Mouse (Mus musculus): ENCODE results near the gene Epas1.

The Epas1 gene

DNA sequence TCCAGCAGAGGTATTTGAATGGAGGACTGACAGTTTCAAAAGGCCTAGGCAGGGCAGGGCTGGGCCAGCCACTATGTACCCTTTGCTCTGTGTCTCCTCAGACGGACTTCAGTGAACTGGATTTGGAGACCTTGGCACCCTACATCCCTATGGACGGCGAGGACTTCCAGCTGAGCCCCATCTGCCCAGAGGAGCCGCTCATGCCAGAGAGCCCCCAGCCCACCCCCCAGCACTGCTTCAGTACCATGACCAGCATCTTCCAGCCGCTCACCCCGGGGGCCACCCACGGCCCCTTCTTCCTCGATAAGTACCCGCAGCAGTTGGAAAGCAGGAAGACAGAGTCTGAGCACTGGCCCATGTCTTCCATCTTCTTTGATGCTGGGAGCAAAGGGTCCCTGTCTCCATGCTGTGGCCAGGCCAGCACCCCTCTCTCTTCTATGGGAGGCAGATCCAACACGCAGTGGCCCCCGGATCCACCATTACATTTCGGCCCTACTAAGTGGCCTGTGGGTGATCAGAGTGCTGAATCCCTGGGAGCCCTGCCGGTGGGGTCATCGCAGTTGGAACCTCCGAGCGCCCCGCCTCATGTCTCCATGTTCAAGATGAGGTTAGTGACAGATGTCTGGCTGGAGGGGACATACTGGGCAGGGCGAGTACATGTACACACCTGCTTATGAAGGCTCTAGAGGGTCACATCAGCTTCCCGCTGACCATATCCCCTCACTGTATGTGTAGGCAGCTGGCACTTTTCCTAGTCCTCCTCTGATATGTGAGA is 74.1 kb downstream of the Epas1 start:
- DNase-seq (ENCODE audit: low read depth, low spot score), result no peak

DNA sequence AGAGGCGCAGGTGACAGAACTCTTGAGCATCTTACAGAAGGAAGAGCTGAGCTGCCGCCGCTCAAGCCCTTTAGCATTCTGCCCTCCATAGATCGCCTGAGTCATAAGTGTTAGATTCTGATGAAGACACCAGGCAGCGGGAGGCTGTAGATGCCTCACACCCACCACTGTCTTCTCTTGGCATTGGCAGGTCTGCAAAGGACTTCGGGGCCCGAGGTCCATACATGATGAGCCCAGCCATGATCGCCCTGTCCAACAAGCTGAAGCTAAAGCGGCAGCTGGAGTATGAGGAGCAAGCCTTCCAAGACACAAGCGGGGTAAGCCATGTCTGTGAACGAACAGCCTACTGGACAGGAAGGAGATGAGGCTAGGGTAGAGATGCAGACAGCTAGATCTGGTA is 75.0 kb downstream of the Epas1 start:
- no peak for DNase-seq (ENCODE audit: low read depth, low spot score)

DNA sequence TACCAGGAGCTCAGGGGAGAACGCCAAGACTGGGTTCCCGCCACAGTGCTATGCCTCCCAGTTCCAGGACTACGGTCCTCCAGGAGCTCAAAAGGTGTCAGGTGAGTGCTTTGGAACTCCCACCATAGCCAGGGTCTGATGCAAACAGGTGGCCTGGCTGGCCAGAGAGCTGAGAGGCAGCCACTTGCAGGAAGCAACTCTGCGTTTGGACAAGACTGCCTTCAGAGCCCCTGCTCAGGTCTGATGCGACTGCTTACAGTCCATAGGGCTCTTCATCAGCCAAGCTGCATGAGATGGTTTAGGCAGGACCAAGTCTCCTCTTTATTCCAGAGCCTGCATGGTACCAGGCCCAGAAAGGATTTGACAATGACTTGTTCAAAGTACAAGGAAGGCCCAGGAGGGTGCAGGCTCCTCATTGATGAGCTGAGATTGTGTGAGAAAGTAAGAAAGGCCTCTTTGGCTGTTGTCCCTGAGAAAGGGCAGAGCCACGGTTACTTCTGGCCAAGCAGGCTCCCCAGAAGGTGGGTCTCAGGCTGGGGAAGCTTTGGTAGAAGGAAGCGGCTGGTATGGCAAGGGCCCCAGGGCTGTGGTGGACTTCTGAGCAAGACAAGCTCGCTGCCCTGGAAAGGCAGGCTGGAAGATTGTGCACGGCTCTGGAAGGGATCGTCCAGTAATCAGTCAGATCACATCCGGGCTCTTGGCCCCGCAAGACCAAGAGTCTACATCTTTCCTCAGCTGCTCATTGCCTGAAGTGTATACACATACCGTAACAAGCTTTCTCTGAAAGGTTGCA is 76.1 kb downstream of the Epas1 start:
- DNase-seq (ENCODE audit: low read depth, low spot score), result no peak

DNA sequence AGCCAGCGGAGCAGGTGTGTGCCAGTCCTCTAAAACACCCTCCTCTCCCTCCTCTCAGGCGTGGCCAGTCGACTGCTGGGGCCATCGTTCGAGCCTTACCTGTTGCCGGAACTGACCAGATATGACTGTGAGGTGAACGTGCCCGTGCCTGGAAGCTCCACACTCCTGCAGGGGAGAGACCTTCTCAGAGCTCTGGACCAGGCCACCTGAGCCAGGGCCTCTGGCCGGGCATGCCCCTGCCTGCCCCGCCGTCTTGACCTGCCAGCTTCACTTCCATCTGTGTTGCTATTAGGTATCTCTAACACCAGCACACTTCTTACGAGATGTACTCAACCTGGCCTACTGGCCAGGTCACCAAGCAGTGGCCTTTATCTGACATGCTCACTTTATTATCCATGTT is 77.4 kb downstream of the Epas1 start:
- no peak for DNase-seq (ENCODE audit: low read depth, low spot score)

DNA sequence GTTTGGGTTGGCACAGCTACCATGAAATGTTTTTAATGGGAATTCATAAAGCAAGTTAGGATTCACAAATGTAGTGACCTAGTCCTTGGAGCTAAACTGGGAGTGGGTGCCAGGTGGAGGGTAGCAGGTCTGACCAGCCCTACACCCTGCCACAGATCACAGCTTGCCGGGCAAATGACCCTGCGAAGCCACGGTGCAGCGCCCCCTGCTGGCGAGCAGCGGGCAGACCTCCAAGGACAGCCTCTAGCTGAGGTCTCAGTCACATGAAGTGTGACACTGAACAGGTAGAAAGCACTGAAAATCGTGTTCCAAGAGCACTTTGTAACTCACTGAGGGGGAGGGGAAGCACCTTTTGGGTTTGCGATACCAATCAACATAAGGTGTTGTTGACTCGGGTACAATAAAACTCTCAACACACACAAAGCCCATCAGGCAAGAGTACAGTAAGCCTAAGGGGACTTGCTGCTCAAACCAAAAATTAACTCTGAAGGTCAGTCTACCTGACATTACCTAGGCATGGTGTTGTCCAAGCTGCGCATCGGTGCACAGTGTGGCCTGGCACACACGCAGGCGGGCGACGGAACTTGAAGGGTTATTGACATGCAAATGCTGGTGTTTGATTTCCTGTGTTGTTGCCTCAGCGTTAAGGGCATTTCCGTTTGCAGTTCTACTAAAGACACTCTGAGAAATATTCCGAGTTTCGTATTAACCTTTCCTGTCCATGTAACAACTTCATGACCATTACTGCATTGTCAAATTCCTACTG is 79.2 kb downstream of the Epas1 start:
- DNase-seq (ENCODE audit: low read depth, low spot score), result peak; percentile 41

DNA sequence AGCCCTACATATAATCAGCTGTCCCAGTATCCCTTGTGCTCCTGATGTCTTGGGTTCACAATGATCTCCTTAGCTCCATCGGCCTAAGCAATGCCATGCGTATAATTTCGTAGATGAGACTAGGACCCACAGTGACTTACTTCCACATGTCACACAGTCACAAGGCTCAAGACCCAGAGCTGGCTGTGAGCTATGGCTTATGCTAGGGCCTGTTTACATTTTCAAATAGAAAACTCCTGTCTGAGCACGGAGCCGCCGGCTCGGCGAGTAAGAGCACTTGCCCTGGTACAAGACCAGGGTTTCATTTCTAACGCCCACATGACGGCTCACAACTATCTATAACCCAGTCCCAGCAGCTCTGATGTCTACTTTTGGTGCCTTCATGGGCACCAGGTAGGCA is 80.4 kb downstream of the Epas1 start:
- no peak for DNase-seq (ENCODE audit: low read depth, low spot score)

DNA sequence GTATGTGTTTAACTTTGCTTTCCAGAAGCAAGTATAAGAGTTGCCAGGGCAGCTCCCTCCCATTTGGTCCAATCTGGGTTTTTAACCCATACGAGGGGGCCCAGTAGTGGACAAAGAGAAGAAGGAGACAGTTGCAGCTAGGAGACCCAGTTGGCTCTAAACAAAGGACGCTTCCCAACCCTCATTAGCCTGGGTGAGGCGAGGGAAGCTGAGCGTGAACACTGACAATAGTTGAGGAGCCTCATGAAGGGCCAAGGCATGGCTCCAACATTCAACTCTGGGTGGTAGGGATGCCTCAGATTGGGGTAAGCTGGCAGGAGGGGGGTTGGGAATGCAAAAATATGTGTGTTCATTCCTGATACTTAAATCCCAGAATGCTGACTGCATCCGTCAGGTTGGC is 85.8 kb downstream of the Epas1 start:
- no peak for DNase-seq (ENCODE audit: low read depth, low spot score)

DNA sequence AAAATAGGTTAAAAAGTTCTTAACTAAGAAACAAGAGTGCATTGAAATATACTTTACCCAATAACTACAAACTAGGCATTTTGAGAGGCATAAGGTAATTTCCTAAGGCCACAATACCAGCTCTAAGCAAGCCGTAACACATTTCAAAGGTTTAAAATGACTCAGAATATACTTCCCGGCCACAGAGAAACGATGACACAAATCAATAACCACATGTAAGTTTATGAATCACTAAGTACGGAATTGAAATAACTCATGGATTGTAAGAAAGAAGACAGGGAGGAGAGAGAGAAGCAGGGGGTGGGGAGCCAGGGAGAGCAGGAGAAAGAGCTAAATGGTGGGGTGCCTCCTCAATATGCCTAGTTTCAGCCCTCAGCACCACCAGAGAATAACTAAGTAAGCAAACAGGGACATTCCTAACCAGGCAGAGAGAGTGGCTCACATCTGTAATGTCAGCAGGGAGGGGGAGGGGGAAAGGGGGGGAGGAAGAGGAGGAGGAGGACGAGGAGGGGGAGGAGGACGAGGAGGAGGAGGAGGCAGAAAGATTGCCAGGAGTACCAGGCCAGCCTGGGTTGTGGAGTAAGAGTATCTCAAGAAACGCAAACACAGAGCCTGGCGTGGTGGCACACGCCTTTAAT is 97.3 kb downstream of the Epas1 start:
- no peak for DNase-seq (ENCODE audit: low read depth, low spot score)

DNA sequence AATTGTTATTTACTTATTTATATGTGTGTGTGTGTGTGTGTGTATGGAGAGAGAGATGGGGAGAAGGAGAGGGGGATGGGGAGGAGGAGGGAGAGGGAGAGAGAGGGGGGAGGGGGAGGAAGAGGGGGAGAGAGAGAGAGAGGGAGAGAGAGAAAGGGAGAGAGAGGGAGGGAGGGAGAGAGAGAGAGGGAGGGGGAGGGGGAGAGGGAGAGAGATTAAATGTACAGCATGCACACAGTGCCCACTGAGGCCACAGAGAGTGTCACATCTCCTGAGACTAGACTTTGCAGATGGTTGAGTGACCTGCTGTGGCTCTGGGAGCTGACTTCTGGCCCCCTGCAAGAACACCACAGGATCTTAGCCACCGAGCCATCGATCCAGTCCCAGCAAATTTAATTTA is 98.3 kb downstream of the Epas1 start:
- no peak for DNase-seq (ENCODE audit: low read depth, low spot score)

DNA sequence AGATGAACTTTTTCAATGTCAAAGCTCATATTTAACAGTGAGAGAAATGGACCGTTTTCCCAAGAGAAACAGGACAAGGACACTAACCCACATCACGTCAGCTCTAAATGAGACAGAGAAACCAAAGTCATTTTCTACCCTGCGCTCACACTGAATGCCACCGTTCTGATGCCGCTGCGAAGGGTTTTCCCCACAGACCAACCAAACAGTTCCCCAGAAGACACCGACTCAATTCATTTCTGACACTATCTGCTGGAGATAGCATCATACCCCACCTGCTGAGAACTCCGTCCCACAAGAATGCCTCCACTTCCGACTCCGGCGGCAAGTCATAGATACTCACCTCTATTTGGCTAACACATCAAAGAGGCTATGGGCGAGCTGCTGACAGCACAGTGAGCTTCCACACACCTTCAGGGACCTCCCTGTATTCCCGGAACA is 99.1 kb downstream of the Epas1 start:
- no peak for DNase-seq (ENCODE audit: low read depth, low spot score)

DNA sequence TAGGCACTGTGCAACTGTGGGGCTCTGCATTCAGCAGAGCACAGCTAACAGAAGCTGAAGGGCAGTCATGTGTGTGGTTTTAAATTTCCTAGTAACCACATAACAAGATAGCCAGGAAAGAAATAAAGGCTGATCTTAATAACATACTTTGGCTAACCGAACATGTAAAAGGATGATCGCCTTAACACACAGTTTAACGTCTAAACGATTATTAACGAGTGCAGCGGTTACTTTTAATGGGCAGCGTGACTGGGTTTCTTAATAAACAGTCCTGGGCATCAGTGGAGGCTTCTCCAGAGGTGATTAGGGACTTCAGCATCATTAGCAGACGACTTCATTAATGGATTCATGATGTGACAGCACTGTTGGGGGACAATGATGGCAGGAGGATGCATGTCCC is 117.1 kb downstream of the Epas1 start:
- no peak for DNase-seq (ENCODE audit: low read depth, low spot score)

DNA sequence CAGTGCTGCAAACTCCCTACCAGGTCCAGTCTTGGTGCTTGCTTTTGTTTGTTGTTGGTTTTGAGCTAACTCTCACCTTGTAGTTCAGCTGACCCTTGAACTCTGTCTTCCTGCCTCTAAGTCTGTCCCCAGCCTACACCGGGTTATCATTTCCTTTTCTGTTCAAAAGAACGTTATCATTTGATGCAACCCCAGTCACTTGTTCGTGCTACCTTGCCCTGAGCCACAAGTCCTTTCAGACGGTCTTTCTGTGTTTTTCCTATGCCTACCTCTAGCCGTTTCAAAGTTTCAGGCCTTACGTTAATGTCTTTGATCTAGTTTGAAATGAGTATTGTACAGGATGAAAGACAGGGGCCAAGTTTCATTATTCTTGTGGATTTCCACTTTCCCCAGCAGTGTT is 119.1 kb downstream of the Epas1 start:
- DNase-seq (ENCODE audit: low read depth, low spot score), result no peak

DNA sequence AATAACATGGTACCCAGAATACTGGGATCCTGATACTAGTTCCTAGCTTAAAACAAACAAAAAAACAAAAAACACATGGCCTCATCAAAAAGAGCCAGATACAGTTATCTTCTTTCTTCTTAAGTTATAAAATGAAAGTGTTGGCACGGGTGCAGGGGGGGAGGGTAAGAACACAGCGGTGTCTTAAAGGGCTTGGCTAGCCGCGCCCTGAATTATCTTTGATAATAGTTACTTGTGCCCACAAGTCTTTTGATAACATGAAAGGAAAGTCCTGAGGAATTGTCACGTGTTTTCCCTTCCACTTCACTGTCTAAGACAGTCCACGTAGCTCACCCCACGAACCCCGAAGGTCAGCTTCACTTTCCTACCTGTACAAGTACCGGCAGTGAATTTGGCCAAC is 123.4 kb downstream of the Epas1 start:
- DNase-seq (ENCODE audit: low read depth, low spot score), result no peak

DNA sequence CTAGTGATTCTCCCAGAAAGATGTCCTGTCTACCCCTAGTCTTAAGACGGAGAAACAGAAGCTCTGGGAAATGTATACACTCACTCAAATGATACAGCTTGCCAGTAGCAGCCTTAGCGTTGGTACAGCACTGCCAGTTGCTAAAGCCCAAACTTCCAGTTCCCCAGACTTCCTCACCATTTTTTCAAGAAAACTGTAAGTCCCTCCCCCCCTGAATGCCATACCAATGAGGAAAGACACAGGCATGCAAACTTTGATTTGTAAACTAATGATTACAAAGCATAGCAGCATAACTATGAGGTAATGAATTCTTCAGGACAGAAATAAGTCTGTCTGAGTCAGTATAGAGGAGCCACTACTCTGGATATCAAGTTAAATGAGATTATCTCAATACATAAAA is 124.2 kb downstream of the Epas1 start:
- no peak for DNase-seq (ENCODE audit: low read depth, low spot score)

DNA sequence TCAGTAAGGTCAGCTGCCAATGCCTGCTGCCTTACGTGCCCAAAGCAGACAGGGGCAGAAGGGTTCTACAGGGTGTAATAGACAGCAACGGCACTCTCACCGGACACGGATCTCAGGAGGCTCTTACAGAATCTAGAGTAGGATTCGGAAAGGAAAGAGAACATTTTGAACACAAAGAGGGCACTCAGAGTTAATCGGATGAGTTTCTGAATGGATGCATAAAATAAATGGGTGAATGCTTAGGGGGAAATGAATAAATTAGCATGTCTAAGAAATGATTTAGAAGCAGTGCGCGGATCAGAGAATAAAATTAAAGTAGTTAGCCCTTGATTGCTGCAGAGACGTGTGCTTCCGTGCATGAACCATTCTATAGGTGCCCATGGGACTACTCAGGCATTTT is 126.6 kb downstream of the Epas1 start:
- DNase-seq (ENCODE audit: low read depth, low spot score), result no peak

DNA sequence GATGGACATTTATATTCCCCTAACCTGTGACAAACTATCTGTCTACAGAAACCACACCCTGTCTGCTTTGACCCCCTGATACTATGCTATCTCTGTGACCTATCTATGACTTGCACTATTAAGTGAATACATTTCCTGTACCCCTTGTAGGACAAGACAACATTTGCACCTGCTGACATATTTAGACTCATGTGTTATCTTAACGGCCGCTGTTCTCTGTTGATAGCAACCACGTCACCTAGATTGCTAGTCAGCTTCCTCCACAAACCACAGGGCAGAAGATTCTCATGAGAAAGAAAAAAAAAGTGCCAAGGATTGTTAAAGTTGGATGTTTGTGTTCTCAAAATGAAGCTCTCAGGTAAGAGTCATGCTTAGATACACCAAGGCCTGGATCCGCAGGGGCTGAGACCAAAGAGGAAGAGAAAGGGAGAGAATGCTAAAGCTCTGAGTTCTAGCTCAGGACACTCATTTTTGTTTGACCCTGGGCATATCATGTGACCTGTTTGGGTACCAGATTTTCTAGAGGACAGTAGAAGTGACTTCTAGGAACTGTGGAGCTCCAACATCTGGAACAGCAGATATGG is 127.1 kb downstream of the Epas1 start:
- no peak for DNase-seq (ENCODE audit: low read depth, low spot score)
